Mouse (Mus musculus) MEL (cell line): ENCODE data around the gene Hs6st3. TPM values are rescaled to one million over a fixed set of nuclear protein-coding genes. Genes with fewer than 3 reads are reported as not detected.

Experiments
- DNase-seq: peaks from one replicate; pipeline ENCODE4 v3.0.0; 2011; ENCODE audit warnings: low read depth, low spot score
- H3K27ac ChIP-seq: 2 replicates; pipeline ENCODE4 v1.5.1; 2012; ENCODE audit warnings: low read depth, mild to moderate bottlenecking, control low read depth, low read length, moderate library complexity; ENCODE audit not compliant: control insufficient read depth
- H3K27me3 ChIP-seq, 2 experiments: fragments of 150-350 bp in 1 of 2; sonication (generic) in 1 of 2; 2 replicates each; pipeline ENCODE4 v1.6.1; 2012; ENCODE audit warnings: low read length in 2 of 2, mild to moderate bottlenecking in 2 of 2, improper control_type of control experiment in 1 of 2, moderate library complexity in 1 of 2; ENCODE audit not compliant: insufficient read depth in 2 of 2, control insufficient read depth in 1 of 2
- H3K36me3 ChIP-seq, 2 experiments: 2 replicates each; pipeline ENCODE4 v1.6.1; 2012 to 2014; ENCODE audit warnings: low read length in 2 of 2, improper control_type of control experiment in 1 of 2, inconsistent platforms in 1 of 2, mild to moderate bottlenecking in 1 of 2; ENCODE audit not compliant: insufficient read depth in 2 of 2, control insufficient read depth in 1 of 2
- H3K4me1 ChIP-seq, 2 experiments: fragments of 150-350 bp in 1 of 2; sonication (generic) in 1 of 2; 2 replicates each; pipeline ENCODE4 v1.6.1; 2012; ENCODE audit warnings: low read length in 2 of 2, improper control_type of control experiment in 1 of 2, mild to moderate bottlenecking in 1 of 2; ENCODE audit not compliant: insufficient read depth in 2 of 2, control insufficient read depth in 1 of 2
- H3K4me3 ChIP-seq, 2 experiments: fragments of 150-350 bp in 1 of 2; sonication (generic) in 1 of 2; 2 replicates each; pipeline ENCODE4 v1.5.1; 2012; ENCODE audit warnings: low read depth in 2 of 2, low read length in 2 of 2, mild to moderate bottlenecking in 2 of 2, moderate library complexity in 2 of 2, control low read depth in 1 of 2, improper control_type of control experiment in 1 of 2; ENCODE audit not compliant: control insufficient read depth in 1 of 2, insufficient read depth in 1 of 2
- H3K79me2 ChIP-seq: 2 replicates; pipeline ENCODE4 v1.6.1; 2012; ENCODE audit warnings: mild to moderate bottlenecking, low read length, moderate library complexity; ENCODE audit not compliant: control insufficient read depth, poor library complexity, insufficient read depth
- H3K9ac ChIP-seq: 2 replicates; pipeline ENCODE4 v1.6.1; 2012; ENCODE audit warnings: low read depth, mild to moderate bottlenecking, control low read depth, low read length, moderate library complexity; ENCODE audit not compliant: control insufficient read depth, poor library complexity, severe bottlenecking
- H3K9me3 ChIP-seq: fragments of 150-350 bp; sonication (generic); replicated peaks from 2 replicates; pipeline ENCODE4 v1.6.1; 2012; ENCODE audit warnings: mild to moderate bottlenecking, low read length, improper control_type of control experiment, moderate library complexity; ENCODE audit not compliant: insufficient read depth
- CTCF ChIP-seq, 3 experiments: IDR thresholded peaks in 2 of 3; conservative IDR thresholded peaks in 1 of 3; 2 replicates each; pipeline ENCODE4 v1.5.1; 2011 to 2012; ENCODE audit warnings: low read length in 3 of 3, low read depth in 2 of 3, mild to moderate bottlenecking in 2 of 3, improper control_type of control experiment in 1 of 3, inconsistent platforms in 1 of 3, mixed read lengths in 1 of 3, moderate library complexity in 1 of 3; ENCODE audit not compliant: control insufficient read depth in 1 of 3, insufficient read depth in 1 of 3, poor library complexity in 1 of 3, severe bottlenecking in 1 of 3
- ELF1 ChIP-seq: IDR thresholded peaks from 2 replicates; pipeline ENCODE4 v1.6.1; 2014; ENCODE audit warnings: low read depth, mild to moderate bottlenecking, inconsistent platforms, low read length, improper control_type of control experiment, moderate library complexity
- GABPA ChIP-seq: IDR thresholded peaks from 2 replicates; pipeline ENCODE4 v1.6.1; 2012; ENCODE audit warnings: low read depth, mild to moderate bottlenecking, inconsistent platforms, low read length, improper control_type of control experiment, moderate library complexity
- JUND ChIP-seq: IDR thresholded peaks from 2 replicates; pipeline ENCODE4 v1.6.1; 2011; ENCODE audit warnings: low read depth, mild to moderate bottlenecking, improper control_type of control experiment, low read length
- MYB ChIP-seq: IDR thresholded peaks from 2 replicates; pipeline ENCODE4 v1.6.1; 2011; ENCODE audit warnings: mild to moderate bottlenecking, low read depth, low read length, improper control_type of control experiment
- POLR2AphosphoS2 ChIP-seq: IDR thresholded peaks from 2 replicates; pipeline ENCODE4 v1.6.1; 2011; ENCODE audit warnings: low read length, improper control_type of control experiment
- polyA plus RNA-seq, 2 experiments: library from polyadenylated mRNA; stranded (reverse) in 1 of 2; unstranded in 1 of 2; fragments of >175 nt in 1 of 2; fragments of >200 nt in 1 of 2; gene quantifications; 2 replicates each; pipeline versions ENCODE4 v1.2.1 to v1.2.4; 2012; ENCODE audit warnings: low replicate concordance in 2 of 2, low read depth in 1 of 2; ENCODE audit not compliant: insufficient read length in 2 of 2, insufficient read depth in 1 of 2, missing spikeins in 1 of 2
- total RNA-seq: library from RNA; depleted of rRNA; stranded (reverse); fragments of 300-350 nt; gene quantifications from 2 replicates; pipeline ENCODE4 v1.2.3, GENCODE M21; 2012; rRNA removed

Gene Hs6st3
- total and polyA plus RNA-seq, 3 experiments, result not detected

DNA sequence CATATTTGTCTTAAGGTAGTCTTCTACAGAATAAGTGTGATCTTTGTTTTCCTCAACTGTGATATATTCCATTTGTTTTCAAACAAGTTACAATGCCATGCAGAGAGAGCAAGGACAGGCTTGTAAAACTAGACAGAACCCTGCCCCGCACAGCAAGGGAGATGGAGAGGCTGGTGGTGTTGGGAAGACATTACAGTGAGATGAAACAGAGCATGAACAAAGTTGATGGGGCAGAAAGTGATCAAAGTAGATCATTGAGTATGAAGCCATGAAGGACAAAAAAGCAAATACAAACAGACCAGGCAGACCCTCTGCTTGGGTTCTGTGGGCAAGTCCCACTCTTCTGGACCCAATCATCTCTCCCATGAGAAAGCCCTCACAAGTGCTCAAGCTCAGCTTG lies 781.0 kb downstream of the Hs6st3 start:
- TF ChIP-seq CTCF (IDR thresholded peaks at IDR 0.05 in 2 of 3, conservative IDR thresholded peaks at IDR 0.05 in 1 of 3; ENCODE audit: control insufficient read depth in 1 of 3, insufficient read depth in 1 of 3, low read depth in 2 of 3, low read length in 3 of 3, poor library complexity in 1 of 3, severe bottlenecking in 1 of 3), result no peak
- TF ChIP-seq ELF1, result no peak
- TF ChIP-seq POLR2AphosphoS2, result no peak
- no peak for TF ChIP-seq MYB
- TF ChIP-seq GABPA, result no peak
- no peak for TF ChIP-seq JUND
- Histone ChIP-seq H3K4me3 (no peak overlapping the region), H3K27ac (no peak overlapping the region), H3K9ac (no peak overlapping the region), H3K27me3 (no peaks in the 10 kb centered on the region), H3K4me1 (no peaks in the 10 kb centered on the region), H3K79me2 (no peaks in the 10 kb centered on the region), H3K9me3 (no peaks in the 10 kb centered on the region), H3K36me3 (no peaks in the 10 kb centered on the region)
- DNase-seq, result no peak

Other genes with a start within 250 kb of the Hs6st3 start
- gene Dzip1, start 212.9 kb upstream of the Hs6st3 start, total RNA-seq, result 0.29 and 0.35 TPM in 2 replicates
- 1 to 10 TPM in 1 of 2 experiments, not detected in 1; 1.8 TPM for gene Dzip1, start 212.9 kb upstream of the Hs6st3 start, polyA plus RNA-seq
- 14.3 and 18.5 TPM in 2 replicates for gene Dnajc3, start 200.4 kb upstream of the Hs6st3 start, total RNA-seq
- gene Dnajc3, start 200.4 kb upstream of the Hs6st3 start, polyA plus RNA-seq, result 10 to 100 TPM in 1 of 2 experiments, not detected in 1; 12.7 TPM
- gene Uggt2, start 38.9 kb upstream of the Hs6st3 start, total RNA-seq, result 0.10 and 0.23 TPM in 2 replicates
- under 1 TPM in 1 of 2 experiments, not detected in 1; 0.31 TPM for gene Uggt2, start 38.9 kb upstream of the Hs6st3 start, polyA plus RNA-seq